Comparison of ENCODE assay signal across 16 mouse cellular contexts in the genomic region with DNA sequence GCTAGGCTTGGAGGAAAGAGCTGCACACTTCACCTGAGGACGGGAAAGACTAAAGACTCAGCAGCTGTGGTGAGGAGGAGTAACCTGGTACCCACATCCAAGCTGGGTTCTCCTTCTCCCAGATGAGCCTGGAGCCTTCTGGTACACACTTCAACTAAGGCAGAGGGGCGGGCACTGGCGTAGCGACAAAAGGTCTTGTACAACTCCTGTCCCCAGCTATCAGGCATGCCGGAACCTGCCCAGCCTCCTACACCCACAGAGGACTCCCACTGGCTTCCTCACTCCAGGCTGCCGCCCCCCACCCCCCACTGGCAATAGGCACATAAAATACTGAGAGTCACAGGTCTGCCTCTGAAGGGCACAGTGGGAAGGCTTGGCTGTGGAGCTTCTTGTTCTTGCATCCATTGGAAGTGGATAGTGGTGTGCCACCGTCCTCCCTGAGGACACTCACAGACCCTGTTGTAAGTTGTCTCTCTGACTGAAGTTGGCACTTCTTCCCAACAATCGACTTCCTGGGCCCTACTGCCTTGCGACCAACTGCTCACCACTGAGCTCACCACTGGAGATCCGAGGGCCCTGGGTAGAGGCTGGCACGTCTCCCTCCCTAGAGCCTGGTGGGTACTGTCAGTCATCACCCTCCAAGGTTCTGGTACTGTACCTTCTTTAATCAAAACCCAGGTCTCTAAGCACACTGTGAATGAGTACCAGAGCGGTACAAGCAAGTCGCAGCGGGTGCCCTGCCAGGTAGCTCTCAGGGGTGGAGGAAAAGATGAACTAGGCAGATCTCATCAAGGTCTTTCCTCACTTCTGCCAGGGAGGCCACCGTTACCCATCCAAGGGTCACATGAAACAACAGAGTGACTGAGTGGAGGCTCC.
DNase-seq lines count a peak whose midpoint lies in the region; ATAC-seq and TF ChIP-seq lines count a peak whose summit lies in the region.
"Had no signal": no experiment of that assay in that cellular context is flagged by ENCODE, and none has a peak within 500 bp of the region (broad histone marks: within the 10 kb centered on the region; RNA-seq: fewer than 3 reads in every experiment).

No protein-coding gene starts in this region.

- H3K4me1 ChIP-seq in lung, embryonic 14.5 days (ENCODE audit: insufficient read depth) = no peaks in the 10 kb centered on the region
- H3K4me1 ChIP-seq in stomach, embryonic 16.5 days (ENCODE audit: control insufficient read depth, insufficient read depth, low read length) = peaks cover 4% of the 10 kb centered on the region; the same call in 1 of the 2 replicates
- H3K4me1 ChIP-seq in lung, adult 2 months (ENCODE audit: control insufficient read depth, insufficient read depth, low read length) = no peaks in the 10 kb centered on the region
- H3K4me1 ChIP-seq: embryonic facial prominence, embryonic 12.5 days; midbrain, embryonic 10.5 days; neural tube, embryonic 12.5 days had no signal

- H3K4me2 ChIP-seq in lung, embryonic 14.5 days = no peak overlapping the region
- H3K4me2 ChIP-seq in stomach, embryonic 16.5 days (ENCODE audit: low read depth, low read length) = no peak overlapping the region
- H3K4me2 ChIP-seq: embryonic facial prominence, embryonic 12.5 days; hindbrain, embryonic 14.5 days; neural tube, embryonic 12.5 days had no signal

- no peak for TF ChIP-seq POLR2A in lung, adult 2 months (IDR thresholded peaks at IDR 0.05; ENCODE audit: borderline replicate concordance, extremely low read depth, low read depth, low read length)

- 88% methylated on average over 15 of the region's 15 CpGs for whole genome bisulfite sequencing in lung, embryonic 14.5 days
- 82% methylated on average over 15 of the region's 15 CpGs for WGBS in stomach, embryonic 16.5 days
- 88% methylated on average over 15 of the region's 15 CpGs for WGBS in lung, adult 2 months

- TF ChIP-seq CTCF in lung, embryonic 14.5 days (IDR thresholded peaks at IDR 0.05; ENCODE audit: low read depth) = no peak
- TF ChIP-seq CTCF in lung, adult 2 months (IDR thresholded peaks at IDR 0.05; ENCODE audit: insufficient read depth, low read length) = no peak

- no peaks in the 10 kb centered on the region for H3K27me3 ChIP-seq in lung, embryonic 14.5 days (ENCODE audit: insufficient read depth, low read length)
- H3K27me3 ChIP-seq in stomach, embryonic 16.5 days (ENCODE audit: control insufficient read depth, insufficient read depth, low read length) = no peaks in the 10 kb centered on the region
- H3K27me3 ChIP-seq: embryonic facial prominence, embryonic 12.5 days; neural tube, embryonic 12.5 days had no signal

- H3K36me3 ChIP-seq in lung, embryonic 14.5 days (ENCODE audit: insufficient read depth) = no peaks in the 10 kb centered on the region
- no peaks in the 10 kb centered on the region for H3K36me3 ChIP-seq in stomach, embryonic 16.5 days (ENCODE audit: control insufficient read depth, insufficient read depth, low read length)
- H3K36me3 ChIP-seq: embryonic facial prominence, embryonic 12.5 days; midbrain, embryonic 10.5 days; neural tube, embryonic 12.5 days had no signal

- no peak for DNase-seq in frontal cortex, postnatal 25 days (ENCODE audit: low spot score in 2 of 2)
- no peak for DNase-seq in lung, embryonic 14.5 days
- DNase-seq in lung, postnatal 4 days = no peak
- DNase-seq in cerebellum, adult 8-10 months = peak; percentile 49
- DNase-seq in retina, postnatal 1 day = no peak
- DNase-seq in lung, adult 2 months = no peak
- DNase-seq: adrenal gland, adult 8-10 months; gastrocnemius, postnatal 14 days; heart, postnatal 10 days; lung, postnatal 36 days had no signal

- no peaks in the 10 kb centered on the region for H3K9me3 ChIP-seq in lung, embryonic 14.5 days (ENCODE audit: low read depth, low read length)
- no peaks in the 10 kb centered on the region for H3K9me3 ChIP-seq in stomach, embryonic 16.5 days (replicated peaks; ENCODE audit: control insufficient read depth, low read length)
- H3K9me3 ChIP-seq: embryonic facial prominence, embryonic 12.5 days; midbrain, embryonic 10.5 days; neural tube, embryonic 12.5 days had no signal

- no peak overlapping the region for H3K27ac ChIP-seq in lung, embryonic 14.5 days (ENCODE audit: low read depth)
- no peak overlapping the region for H3K27ac ChIP-seq in stomach, embryonic 16.5 days (ENCODE audit: low read length)
- H3K27ac ChIP-seq: embryonic facial prominence, embryonic 12.5 days; hindbrain, embryonic 14.5 days; midbrain, embryonic 10.5 days; neural tube, embryonic 12.5 days had no signal

- no peak overlapping the region for H3K9ac ChIP-seq in lung, embryonic 14.5 days
- 0 out of 2 replicates have a peak overlapping the region, but pooled peaks have one; percentile 21 for H3K9ac ChIP-seq in stomach, embryonic 16.5 days (ENCODE audit: low read length)
- H3K9ac ChIP-seq: embryonic facial prominence, embryonic 12.5 days; hindbrain, embryonic 14.5 days; neural tube, embryonic 12.5 days had no signal

- H3K4me3 ChIP-seq in lung, embryonic 14.5 days (ENCODE audit: low read depth, low read length) = no peak overlapping the region
- H3K4me3 ChIP-seq in stomach, embryonic 16.5 days (replicated peaks; ENCODE audit: low read length) = no peak overlapping the region
- H3K4me3 ChIP-seq in lung, adult 2 months (replicated peaks; ENCODE audit: extremely low read depth, low read depth, low read length) = no peak overlapping the region
- H3K4me3 ChIP-seq: embryonic facial prominence, embryonic 12.5 days; midbrain, embryonic 10.5 days; neural tube, embryonic 12.5 days had no signal

- ATAC-seq in frontal cortex, adult (ENCODE audit: low TSS enrichment) = 0 out of 2 replicates have a peak, but pooled peaks have one; percentile 4
- peak; percentile 13; the same call in 1 of the 2 replicates for ATAC-seq in lung, embryonic 14.5 days (ENCODE audit: insufficient read depth)
- no peak for ATAC-seq in stomach, embryonic 16.5 days (ENCODE audit: insufficient read depth, low FRiP score)
